Mouse (Mus musculus) stomach, embryonic 14.5 days (tissue): ENCODE measurements around the gene Cox6a1. TPM values are rescaled to one million over a fixed set of nuclear protein-coding genes. Genes with fewer than 3 reads are reported as not detected.
A peak's percentile ranks its signal among the peaks of the same experiment; 100 is the strongest.
"Not testable (repeated sequence)": the region's sequence is repeated elsewhere in the genome, so short reads cannot be mapped to it uniquely, and the experiment has no call there.

Experiments used
- ATAC-seq: fragments of 200-750 bp; cut with Nextera tagmentation; 2 replicates; pipeline ENCODE4 v1.8.0; 2017; ENCODE audit warnings: low read depth, moderate TSS enrichment; ENCODE audit not compliant: insufficient number of reproducible peaks, insufficient read depth, low FRiP score
- H3K27ac ChIP-seq: fragments of 300-500 bp; sonication (generic); 2 replicates; pipeline ENCODE4 v1.5.1; 2014; ENCODE audit warnings: mild to moderate bottlenecking, low read length, moderate library complexity, mixed read lengths
- H3K27me3 ChIP-seq: fragments of 300-500 bp; sonication (generic); 2 replicates; pipeline ENCODE4 v1.6.1; 2014; ENCODE audit warnings: low read length, control low read depth, mixed read lengths; ENCODE audit not compliant: control insufficient read depth, insufficient read depth
- H3K36me3 ChIP-seq: fragments of 300-500 bp; sonication (generic); 2 replicates; pipeline ENCODE4 v1.6.1; 2014; ENCODE audit warnings: mild to moderate bottlenecking, control low read depth, low read length, moderate library complexity, mixed read lengths; ENCODE audit not compliant: control insufficient read depth, insufficient read depth
- H3K4me1 ChIP-seq: fragments of 300-500 bp; sonication (generic); 2 replicates; pipeline ENCODE4 v1.6.1; 2014; ENCODE audit warnings: low read length, control low read depth, mixed read lengths; ENCODE audit not compliant: control insufficient read depth, insufficient read depth
- H3K4me2 ChIP-seq: fragments of 300-500 bp; sonication (generic); replicated peaks from 2 replicates; pipeline ENCODE4 v1.6.1; 2014; ENCODE audit warnings: low read depth, low read length, control low read depth
- H3K4me3 ChIP-seq: fragments of 300-500 bp; sonication (generic); 2 replicates; pipeline ENCODE4 v1.5.1; 2014; ENCODE audit warnings: low read depth, low read length, control low read depth
- H3K9ac ChIP-seq: fragments of 300-500 bp; sonication (generic); replicated peaks from 2 replicates; pipeline ENCODE4 v1.6.1; 2014; ENCODE audit warnings: low read depth, mild to moderate bottlenecking, control low read depth, low read length, moderate library complexity, mixed read lengths
- H3K9me3 ChIP-seq: fragments of 300-500 bp; sonication (generic); 2 replicates; pipeline ENCODE4 v1.6.1; 2016; ENCODE audit warnings: low read depth, low read length, control low read depth; ENCODE audit not compliant: control insufficient read depth
- WGBS: fragments of 180-500 bp; shearing (Covaris S2); extraction: QIAGEN DNeasy Blood & Tissue Kit; methylation state at CpG from one replicate; pipeline ENCODE4 v1.1.7; 2014; 5-methylcytosine and 5-hydroxymethylcytosine counted together
- polyA plus RNA-seq: library from polyadenylated mRNA; unstranded; fragments of >200 nt; fragmentation: Nextera tagmentation; extraction: Ambion mirVana; gene quantifications from 2 replicates; pipeline ENCODE4 v1.2.1, GENCODE M21; 2014

The Cox6a1 gene
- polyA plus RNA-seq, 1 experiment from 2014 or later, result 932 TPM

DNA sequence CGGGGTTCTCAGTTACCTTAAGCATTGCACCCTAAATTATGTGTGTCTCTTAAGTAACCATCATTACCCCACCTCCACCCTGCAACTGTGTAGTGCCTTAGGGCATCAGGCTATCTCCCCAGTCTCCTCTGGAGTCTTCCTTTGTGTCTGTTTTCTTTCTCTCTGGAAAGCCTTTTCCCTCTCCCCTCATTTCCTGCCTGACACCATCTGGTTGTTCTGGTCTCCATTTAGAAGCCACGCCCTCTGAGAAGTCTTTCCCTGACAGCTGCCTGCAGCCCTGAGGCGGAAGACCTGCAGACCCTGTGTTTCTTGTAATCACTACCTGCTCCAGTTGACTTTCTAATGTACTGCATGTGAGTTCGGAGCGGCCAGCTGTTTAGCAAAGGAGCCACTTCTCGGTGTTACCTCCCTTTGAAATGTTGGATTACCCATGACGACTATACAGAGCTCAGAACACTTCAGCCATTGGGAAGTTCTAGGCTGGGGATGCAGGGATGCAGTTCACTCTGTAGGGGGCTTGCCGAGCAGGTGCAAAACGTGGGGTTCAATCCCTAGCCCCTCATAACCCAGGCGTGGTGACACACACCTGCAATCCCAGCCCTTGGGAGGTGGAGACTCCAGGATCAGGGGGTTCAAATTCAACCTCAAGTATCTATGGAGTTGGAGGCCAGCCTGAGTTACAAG is 31.0 kb downstream of the Cox6a1 start:
- peak overlapping the region; percentile 25 for H3K4me2 ChIP-seq
- no peaks in the 10 kb centered on the region for H3K36me3 ChIP-seq
- no peak overlapping the region for H3K4me3 ChIP-seq
- no peaks in the 10 kb centered on the region for H3K27me3 ChIP-seq
- no peak overlapping the region for H3K9ac ChIP-seq
- ATAC-seq, result peak; percentile 54; the same call in 1 of the 2 replicates
- no peaks in the 10 kb centered on the region for H3K9me3 ChIP-seq
- peaks cover 29% of the 10 kb centered on the region for H3K4me1 ChIP-seq
- 4% methylated on average over 10 of the region's 10 CpGs for WGBS
- H3K27ac ChIP-seq, result peak overlapping the region; percentile 92

GRCm38 (mm10) chr5:115316968-115317644 is 31.7 kb downstream of the Cox6a1 start:
- peak overlapping the region; percentile 25 for H3K4me2 ChIP-seq
- H3K36me3 ChIP-seq, result no peaks in the 10 kb centered on the region
- no peak overlapping the region for H3K9ac ChIP-seq
- no peak overlapping the region for H3K4me3 ChIP-seq
- ATAC-seq, result no peak
- H3K9me3 ChIP-seq, result no peaks in the 10 kb centered on the region
- 12% methylated on average over 14 of the region's 14 CpGs for WGBS
- peak overlapping the region; percentile 92 for H3K27ac ChIP-seq
- H3K4me1 ChIP-seq, result peaks cover 29% of the 10 kb centered on the region
- H3K27me3 ChIP-seq, result no peaks in the 10 kb centered on the region

DNA sequence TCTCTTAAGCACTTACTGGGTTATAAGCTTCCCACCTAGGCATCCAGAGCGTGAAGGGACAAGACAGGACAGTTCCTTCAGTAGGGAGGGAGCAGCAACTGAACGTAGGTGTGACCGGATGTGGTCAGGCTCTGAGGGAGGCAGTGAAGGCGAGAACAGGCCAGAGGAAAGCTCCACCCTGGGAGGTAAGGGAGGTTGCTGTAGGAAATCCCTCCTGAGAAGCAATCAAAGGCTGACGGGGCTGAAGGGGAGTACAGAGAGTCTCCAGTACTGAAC is 35.2 kb downstream of the Cox6a1 start:
- H3K27me3 ChIP-seq, result no peaks in the 10 kb centered on the region
- H3K4me2 ChIP-seq, result no peak overlapping the region
- no peaks in the 10 kb centered on the region for H3K9me3 ChIP-seq
- no peak overlapping the region for H3K9ac ChIP-seq
- 47% methylated on average over 5 of the region's 5 CpGs for WGBS
- H3K4me1 ChIP-seq, result peaks cover 25% of the 10 kb centered on the region
- no peak overlapping the region for H3K4me3 ChIP-seq
- H3K27ac ChIP-seq, result no peak overlapping the region
- ATAC-seq, result no peak
- no peaks in the 10 kb centered on the region for H3K36me3 ChIP-seq

DNA sequence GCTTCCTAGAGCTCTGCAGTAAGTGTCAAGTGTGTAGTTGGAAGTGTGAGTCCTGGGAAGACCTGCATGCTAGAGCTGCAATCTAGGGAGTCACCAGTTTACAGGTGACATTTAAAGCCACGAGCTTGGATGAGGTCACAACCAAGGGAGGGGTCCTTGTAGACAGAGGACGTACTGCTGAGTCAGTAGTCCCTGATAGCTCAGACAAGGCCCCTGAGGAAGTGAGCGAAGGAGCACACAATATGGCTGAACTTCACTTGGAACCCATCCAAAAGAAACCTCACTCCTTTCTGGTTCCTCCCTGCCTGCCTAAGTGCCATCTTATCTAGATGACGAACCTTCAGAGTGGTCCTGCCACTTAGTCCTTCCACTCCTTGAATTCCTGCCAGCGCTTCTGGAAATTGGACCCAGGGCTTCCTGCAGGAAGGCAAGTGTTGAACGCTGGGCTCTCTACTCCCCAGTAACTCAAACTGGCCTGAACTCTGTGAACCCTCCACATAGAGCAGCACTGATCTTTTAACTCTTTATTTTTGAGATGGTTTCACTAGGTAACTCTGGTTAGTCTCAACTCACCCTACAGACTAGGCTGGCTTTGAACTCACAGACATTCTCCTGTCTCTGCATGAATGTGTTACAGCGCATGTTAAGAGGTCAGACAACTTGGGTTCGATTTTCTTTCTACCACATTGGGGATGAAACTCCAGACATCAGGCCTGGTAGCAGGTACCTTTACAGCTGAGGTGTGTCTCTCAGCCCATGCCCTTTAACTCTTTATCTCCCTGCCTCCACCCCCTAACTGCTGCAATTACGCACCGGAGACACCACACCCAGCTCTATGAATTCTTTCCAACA is 35.7 kb downstream of the Cox6a1 start:
- H3K36me3 ChIP-seq, result no peaks in the 10 kb centered on the region
- H3K27ac ChIP-seq, result no peak overlapping the region
- H3K4me3 ChIP-seq, result no peak overlapping the region
- no peak overlapping the region for H3K4me2 ChIP-seq
- H3K9ac ChIP-seq, result no peak overlapping the region
- ATAC-seq, result 0 out of 2 replicates have a peak, but pooled peaks have one; percentile 20
- H3K4me1 ChIP-seq, result peaks cover 19% of the 10 kb centered on the region
- no peaks in the 10 kb centered on the region for H3K9me3 ChIP-seq
- WGBS, result 55% methylated on average over 10 of the region's 10 CpGs
- H3K27me3 ChIP-seq, result no peaks in the 10 kb centered on the region

- no peaks in the 10 kb centered on the region for H3K27me3 ChIP-seq
- no peak overlapping the region for H3K9ac ChIP-seq
- no peak overlapping the region for H3K4me3 ChIP-seq
- 73% methylated on average over 4 of the region's 4 CpGs for whole genome bisulfite sequencing
- no peak for ATAC-seq
- no peak overlapping the region for H3K27ac ChIP-seq
- H3K4me2 ChIP-seq, result no peak overlapping the region
- H3K9me3 ChIP-seq, result no peaks in the 10 kb centered on the region
- no peaks in the 10 kb centered on the region for H3K36me3 ChIP-seq
- peaks cover 12% of the 10 kb centered on the region; the same call in 1 of the 2 replicates for H3K4me1 ChIP-seq
Observed at GRCm38 (mm10) chr5:115312354-115312753, 36.4 kb downstream of the Cox6a1 start.

DNA sequence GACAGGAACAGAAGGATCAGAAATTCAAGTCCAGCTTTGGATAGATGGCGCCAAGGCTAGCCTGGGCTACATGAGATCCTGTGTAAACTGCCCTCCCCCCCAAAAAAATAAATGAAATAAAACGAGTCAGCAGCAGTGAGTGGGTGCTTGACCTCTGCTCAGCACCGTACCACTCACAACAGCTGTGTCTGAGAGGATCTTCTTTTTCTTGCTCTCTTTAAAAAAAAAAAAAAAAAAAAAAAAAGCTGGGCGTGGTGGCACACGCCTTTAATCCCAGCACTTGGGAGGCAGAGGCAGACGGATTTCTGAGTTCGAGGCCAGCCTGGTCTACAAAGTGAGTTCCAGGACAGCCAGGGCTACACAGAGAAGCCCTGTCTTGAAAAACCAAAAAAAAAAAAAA is 46.6 kb downstream of the Cox6a1 start:
- H3K9ac ChIP-seq, ATAC-seq, H3K27me3 ChIP-seq, H3K4me3 ChIP-seq, H3K27ac ChIP-seq, H3K9me3 ChIP-seq: not testable (repeated sequence)
- Histone ChIP-seq H3K4me2 (peak overlapping the region; percentile 58; the same call in 1 of the 2 replicates), H3K36me3 (peaks cover 16% of the 10 kb centered on the region), H3K4me1 (peaks cover 14% of the 10 kb centered on the region; the same call in 1 of the 2 replicates)
- WGBS, result 68% methylated on average over 3 of the region's 7 CpGs

GRCm38 (mm10) chr5:115301615-115302014 is 47.2 kb downstream of the Cox6a1 start:
- peak overlapping the region; percentile 61; the same call in 1 of the 2 replicates for H3K27ac ChIP-seq
- 19% methylated on average over 13 of the region's 13 CpGs for WGBS
- no peaks in the 10 kb centered on the region for H3K9me3 ChIP-seq
- peak overlapping the region; percentile 91 for H3K4me3 ChIP-seq
- peaks cover 19% of the 10 kb centered on the region for H3K36me3 ChIP-seq
- peak overlapping the region; percentile 22; the same call in 1 of the 2 replicates for H3K9ac ChIP-seq
- H3K27me3 ChIP-seq, result no peaks in the 10 kb centered on the region
- peak overlapping the region; percentile 58 for H3K4me2 ChIP-seq
- no peak for ATAC-seq
- H3K4me1 ChIP-seq, result peaks cover 14% of the 10 kb centered on the region; the same call in 1 of the 2 replicates
